Mouse (Mus musculus): Measurements from ENCODE around the gene Tes3-ps.

DNA sequence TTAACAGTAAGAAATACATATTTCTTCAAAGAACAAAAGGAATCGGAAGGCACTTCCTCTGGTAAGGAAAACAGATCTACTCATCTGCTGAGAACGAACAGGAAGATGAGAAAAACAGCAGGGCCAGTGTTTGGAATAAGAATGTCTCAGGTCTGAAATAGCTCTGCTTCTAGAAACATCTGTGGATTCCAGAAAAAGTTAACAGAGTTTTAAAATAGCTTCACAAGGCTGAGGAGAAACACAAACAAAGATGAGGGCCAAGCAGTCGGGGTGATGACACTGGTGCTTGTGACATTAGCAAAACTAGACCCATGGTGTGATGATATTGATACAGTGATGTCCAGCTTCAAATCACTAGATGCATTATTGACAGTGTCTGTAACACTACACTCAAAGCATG, 14.1 kb downstream of the Tes3-ps start:
- TF ChIP-seq CTCF (IDR thresholded peaks at IDR 0.05; ENCODE audit: extremely low read depth, insufficient read depth, low read length) (no peak), POLR2A (IDR thresholded peaks at IDR 0.05; ENCODE audit: extremely low read depth, insufficient read depth, low read length) (no peak)
